Mouse (Mus musculus) forebrain, embryonic 11.5 days (tissue): ENCODE data around the gene Cyba. TPM values are rescaled to one million over a fixed set of nuclear protein-coding genes. Genes with fewer than 3 reads are reported as not detected.

Source experiments
- ATAC-seq: fragments of 200-750 bp; cut with Nextera tagmentation; replicated peaks from 2 replicates; pipeline ENCODE4 v1.8.0; 2017; ENCODE audit warnings: moderate TSS enrichment; ENCODE audit not compliant: low FRiP score
- DNase-seq: peaks from one replicate; pipeline ENCODE4 v3.0.0-alpha.2; 2017; ENCODE audit warnings: low spot score
- H3K27ac ChIP-seq: fragments of 300-500 bp; sonication (generic); 2 replicates; pipeline ENCODE4 v1.5.1; 2014; ENCODE audit warnings: low read depth, low read length
- H3K27me3 ChIP-seq: fragments of 300-500 bp; sonication (generic); 2 replicates; pipeline ENCODE4 v1.6.1; 2014; ENCODE audit warnings: mild to moderate bottlenecking, low read length, mixed read lengths; ENCODE audit not compliant: control insufficient read depth, insufficient read depth
- H3K36me3 ChIP-seq: fragments of 300-500 bp; sonication (generic); 2 replicates; pipeline ENCODE4 v1.6.1; 2014; ENCODE audit warnings: mild to moderate bottlenecking, low read length, moderate library complexity, mixed read lengths; ENCODE audit not compliant: control insufficient read depth, insufficient read depth
- H3K4me1 ChIP-seq: fragments of 300-500 bp; sonication (generic); replicated peaks from 2 replicates; pipeline ENCODE4 v1.6.1; 2014; ENCODE audit warnings: low read length, mixed read lengths; ENCODE audit not compliant: control insufficient read depth, insufficient read depth
- H3K4me2 ChIP-seq: fragments of 300-500 bp; sonication (generic); 2 replicates; pipeline ENCODE4 v1.6.1; 2014; ENCODE audit warnings: low read depth, mild to moderate bottlenecking, low read length, moderate library complexity, mixed read lengths; ENCODE audit not compliant: severe bottlenecking
- H3K4me3 ChIP-seq: fragments of 300-500 bp; sonication (generic); 2 replicates; pipeline ENCODE4 v1.5.1; 2014; ENCODE audit warnings: low read depth, low read length
- H3K9ac ChIP-seq: fragments of 300-500 bp; sonication (generic); 2 replicates; pipeline ENCODE4 v1.6.1; 2014; ENCODE audit warnings: low read length
- H3K9me3 ChIP-seq: fragments of 300-500 bp; sonication (generic); 2 replicates; pipeline ENCODE4 v1.6.1; 2016; ENCODE audit warnings: low read length, mixed read lengths; ENCODE audit not compliant: control insufficient read depth
- WGBS: fragments of 180-500 bp; shearing (Covaris S2); extraction: QIAGEN DNeasy Blood & Tissue Kit; methylation state at CpG from one replicate; pipeline ENCODE4 v1.1.7; 2014; 5-methylcytosine and 5-hydroxymethylcytosine counted together
- polyA plus RNA-seq: library from polyadenylated mRNA; unstranded; fragments of >200 nt; fragmentation: Nextera tagmentation; extraction: Ambion mirVana; gene quantifications from 2 replicates; pipeline ENCODE4 v1.2.1, GENCODE M21; 2014

The Cyba gene
- polyA plus RNA-seq, 1 experiment from 2014 or later, result 52.3 TPM

GRCm38 (mm10) chr8:122433269-122433905 is 657 bp upstream of the Cyba start:
- H3K36me3 ChIP-seq, result no peaks in the 10 kb centered on the region; the same call in 1 of the 2 replicates
- H3K27ac ChIP-seq, result no peak overlapping the region
- H3K27me3 ChIP-seq, result no peaks in the 10 kb centered on the region
- H3K4me2 ChIP-seq, result no peak overlapping the region
- H3K4me3 ChIP-seq, result no peak overlapping the region
- no peak overlapping the region for H3K9ac ChIP-seq
- H3K9me3 ChIP-seq, result no peaks in the 10 kb centered on the region
- ATAC-seq (peak; percentile 34), DNase-seq (no peak)
- WGBS, result 66% methylated on average over 11 of the region's 11 CpGs
- H3K4me1 ChIP-seq, result peaks cover 9% of the 10 kb centered on the region; the same call in 1 of the 2 replicates

- H3K4me1 ChIP-seq, result peaks cover 9% of the 10 kb centered on the region; the same call in 1 of the 2 replicates
- no peaks in the 10 kb centered on the region for H3K27me3 ChIP-seq
- H3K9me3 ChIP-seq, result no peaks in the 10 kb centered on the region
- no peak overlapping the region for H3K27ac ChIP-seq
- DNase-seq, result no peak
- H3K9ac ChIP-seq, result peak overlapping the region; percentile 66
- H3K4me2 ChIP-seq, result peak overlapping the region; percentile 79
- no peaks in the 10 kb centered on the region; the same call in 1 of the 2 replicates for H3K36me3 ChIP-seq
- 0 out of 2 replicates have a peak, but pooled peaks have one; percentile 26 for ATAC-seq
- H3K4me3 ChIP-seq, result peak overlapping the region; percentile 34
- WGBS, result 36% methylated on average over 18 of the region's 18 CpGs
These were observed 862 bp downstream of the Cyba start for GRCm38 (mm10) chr8:122431694-122432442.

DNA sequence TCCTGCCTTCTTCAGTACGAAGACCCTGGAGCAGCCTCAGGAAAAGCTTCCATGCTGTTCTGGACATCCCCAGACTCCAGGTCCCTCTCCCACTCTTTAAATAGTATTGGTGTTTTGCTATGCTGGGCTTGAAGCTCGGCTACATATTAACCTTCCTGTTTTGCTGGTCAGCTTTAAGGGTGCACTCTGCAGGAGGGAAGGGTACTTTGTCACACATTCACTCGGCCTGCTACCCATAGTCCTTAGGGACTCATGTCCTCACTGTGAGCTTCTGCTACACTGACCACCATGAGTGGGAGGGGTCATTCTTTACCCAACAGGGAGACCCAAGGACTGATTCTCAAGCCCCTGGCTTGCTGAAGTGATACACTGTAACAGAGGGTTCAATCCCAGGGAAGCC is 2.1 kb downstream of the Cyba start:
- 83% methylated on average over 3 of the region's 3 CpGs for WGBS
- ATAC-seq (no peak), DNase-seq (no peak)
- Histone ChIP-seq H3K4me1 (peaks cover 9% of the 10 kb centered on the region; the same call in 1 of the 2 replicates), H3K9ac (no peak overlapping the region), H3K27me3 (no peaks in the 10 kb centered on the region), H3K36me3 (no peaks in the 10 kb centered on the region; the same call in 1 of the 2 replicates), H3K27ac (no peak overlapping the region), H3K9me3 (no peaks in the 10 kb centered on the region), H3K4me3 (no peak overlapping the region), H3K4me2 (no peak overlapping the region)

- Histone ChIP-seq H3K9me3 (no peaks in the 10 kb centered on the region), H3K9ac (no peak overlapping the region), H3K27ac (no peak overlapping the region), H3K4me2 (no peak overlapping the region), H3K4me1 (peaks cover 9% of the 10 kb centered on the region; the same call in 1 of the 2 replicates), H3K36me3 (no peaks in the 10 kb centered on the region; the same call in 1 of the 2 replicates), H3K27me3 (no peaks in the 10 kb centered on the region), H3K4me3 (no peak overlapping the region)
- DNase-seq, result no peak
- ATAC-seq, result no peak
- WGBS, result 90% methylated on average over 10 of the region's 10 CpGs
These were observed 2.6 kb downstream of the Cyba start for GRCm38 (mm10) chr8:122430058-122430636.

DNA sequence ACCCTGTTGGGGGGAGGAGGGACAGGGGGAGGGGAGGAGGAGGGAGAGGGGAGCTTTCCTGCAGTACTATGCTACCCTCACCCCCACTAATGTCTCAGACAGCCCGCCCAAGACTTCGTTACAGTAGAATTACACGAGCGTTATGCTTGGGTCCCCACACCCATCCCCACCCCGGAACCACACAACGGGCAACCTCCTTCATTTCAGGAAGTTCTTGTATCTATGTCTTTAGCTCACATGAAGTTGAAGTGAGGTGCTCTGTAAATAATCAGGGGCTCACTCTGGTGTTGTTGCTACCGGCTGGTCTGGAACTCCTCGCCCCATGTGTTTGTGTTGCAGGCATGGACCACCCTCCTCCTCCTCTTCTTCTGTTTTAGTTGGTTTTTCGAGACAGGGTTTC is 4.6 kb downstream of the Cyba start:
- Histone ChIP-seq H3K4me3 (no peak overlapping the region), H3K4me2 (no peak overlapping the region), H3K9me3 (no peaks in the 10 kb centered on the region), H3K27ac (no peak overlapping the region), H3K27me3 (no peaks in the 10 kb centered on the region), H3K4me1 (peaks cover 9% of the 10 kb centered on the region; the same call in 1 of the 2 replicates), H3K9ac (no peak overlapping the region), H3K36me3 (no peaks in the 10 kb centered on the region)
- ATAC-seq, result no peak
- 93% methylated on average over 9 of the region's 9 CpGs for WGBS
- no peak for DNase-seq

DNA sequence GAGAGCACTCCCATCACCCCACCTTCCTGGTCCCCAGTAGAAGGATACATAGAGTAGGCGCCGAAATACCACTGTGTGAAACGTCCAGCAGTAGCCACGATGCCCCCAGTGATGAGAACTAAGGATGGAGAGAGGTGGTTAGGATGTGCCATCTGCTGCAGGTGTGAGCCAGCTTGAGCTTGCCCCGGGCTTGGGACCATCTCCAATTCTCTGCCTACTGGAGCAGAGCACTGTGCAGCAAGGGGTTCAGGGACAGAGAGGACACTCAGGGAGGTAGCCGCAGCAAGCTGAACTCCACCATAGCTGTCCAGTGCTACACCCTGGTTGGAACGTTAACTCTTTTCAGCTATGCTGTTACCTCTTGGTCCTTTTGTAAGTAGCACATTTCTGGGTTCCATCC is 5.1 kb downstream of the Cyba start:
- Histone ChIP-seq H3K4me1 (peaks cover 6% of the 10 kb centered on the region; the same call in 1 of the 2 replicates), H3K27ac (no peak overlapping the region), H3K9ac (no peak overlapping the region), H3K4me2 (no peak overlapping the region), H3K36me3 (no peaks in the 10 kb centered on the region), H3K9me3 (no peaks in the 10 kb centered on the region), H3K4me3 (no peak overlapping the region), H3K27me3 (no peaks in the 10 kb centered on the region)
- DNase-seq (no peak), ATAC-seq (no peak)
- WGBS, result 91% methylated on average over 7 of the region's 7 CpGs

GRCm38 (mm10) chr8:122426145-122426544 is 6.6 kb downstream of the Cyba start:
- no peak overlapping the region for H3K9ac ChIP-seq
- no peak overlapping the region for H3K27ac ChIP-seq
- WGBS, result 78% methylated on average over 9 of the region's 9 CpGs

GRCm38 (mm10) chr8:122423659-122424058 is 9.1 kb downstream of the Cyba start:
- Histone ChIP-seq H3K27ac (no peak overlapping the region), H3K4me3 (no peak overlapping the region), H3K9ac (no peak overlapping the region), H3K36me3 (peaks cover under 1% of the 10 kb centered on the region; the same call in 1 of the 2 replicates), H3K4me2 (no peak overlapping the region), H3K4me1 (no peaks in the 10 kb centered on the region), H3K9me3 (no peaks in the 10 kb centered on the region), H3K27me3 (no peaks in the 10 kb centered on the region)
- DNase-seq, result no peak
- no peak for ATAC-seq
- WGBS, result 70% methylated on average over 5 of the region's 5 CpGs

More at GRCm38 (mm10) chr8:122426145-122426544, 6.6 kb downstream of the Cyba start:
- Histone ChIP-seq H3K4me1 (no peaks in the 10 kb centered on the region), H3K27me3 (no peaks in the 10 kb centered on the region), H3K4me3 (no peak overlapping the region), H3K9me3 (no peaks in the 10 kb centered on the region), H3K4me2 (no peak overlapping the region), H3K36me3 (no peaks in the 10 kb centered on the region)
- ATAC-seq (no peak), DNase-seq (no peak)
